Mouse (Mus musculus): ENCODE data around the gene Rcan2. TPM values are rescaled to one million over a fixed set of nuclear protein-coding genes. Genes with fewer than 3 reads are reported as not detected.

Gene Rcan2
- polyA plus RNA-seq, 1 experiment: 3.1 TPM

GRCm38 (mm10) chr17:44013756-44014510 lies 212.8 kb downstream of the Rcan2 start:
- Histone ChIP-seq H3K27ac (ENCODE audit: insufficient read depth, low read length) (no peak overlapping the region), H3K4me1 (ENCODE audit: control insufficient read depth, insufficient read depth, low read length) (no peaks in the 10 kb centered on the region), H3K9ac (ENCODE audit: low read depth, poor library complexity, severe bottlenecking) (no peak overlapping the region), H3K36me3 (ENCODE audit: control insufficient read depth, insufficient read depth, low read length, poor library complexity, severe bottlenecking) (no peaks in the 10 kb centered on the region), H3K27me3 (ENCODE audit: control insufficient read depth, insufficient read depth, low read length, poor library complexity, severe bottlenecking) (no peaks in the 10 kb centered on the region), H3K4me3 (ENCODE audit: low read depth, low read length) (no peak overlapping the region), H3K9me3 (replicated peaks; ENCODE audit: control insufficient read depth, insufficient read depth, low read length, poor library complexity, severe bottlenecking) (no peaks in the 10 kb centered on the region)
- TF ChIP-seq EP300 (IDR thresholded peaks at IDR 0.05; ENCODE audit: insufficient read depth, low read depth, low read length): no peak
- no peak for TF ChIP-seq POLR2A (IDR thresholded peaks at IDR 0.05; ENCODE audit: insufficient read depth, low read length)
- no peak for TF ChIP-seq CTCF (IDR thresholded peaks at IDR 0.05; ENCODE audit: low read depth, low read length)

- Histone ChIP-seq H3K27me3 (ENCODE audit: control insufficient read depth, insufficient read depth, low read length, poor library complexity, severe bottlenecking) (no peaks in the 10 kb centered on the region), H3K9ac (ENCODE audit: low read depth, poor library complexity, severe bottlenecking) (no peak overlapping the region), H3K36me3 (ENCODE audit: control insufficient read depth, insufficient read depth, low read length, poor library complexity, severe bottlenecking) (no peaks in the 10 kb centered on the region), H3K4me1 (ENCODE audit: control insufficient read depth, insufficient read depth, low read length) (no peaks in the 10 kb centered on the region), H3K27ac (ENCODE audit: insufficient read depth, low read length) (no peak overlapping the region), H3K4me3 (ENCODE audit: low read depth, low read length) (no peak overlapping the region), H3K9me3 (replicated peaks; ENCODE audit: control insufficient read depth, insufficient read depth, low read length, poor library complexity, severe bottlenecking) (no peaks in the 10 kb centered on the region)
- TF ChIP-seq CTCF (IDR thresholded peaks at IDR 0.05; ENCODE audit: low read depth, low read length) (no peak), POLR2A (IDR thresholded peaks at IDR 0.05; ENCODE audit: insufficient read depth, low read length) (no peak), EP300 (IDR thresholded peaks at IDR 0.05; ENCODE audit: insufficient read depth, low read depth, low read length) (no peak)
Observed at GRCm38 (mm10) chr17:44016314-44016713, 215.2 kb downstream of the Rcan2 start.

- no peaks in the 10 kb centered on the region for H3K27me3 ChIP-seq (ENCODE audit: control insufficient read depth, insufficient read depth, low read length, poor library complexity, severe bottlenecking)
- H3K9me3 ChIP-seq (replicated peaks; ENCODE audit: control insufficient read depth, insufficient read depth, low read length, poor library complexity, severe bottlenecking): no peaks in the 10 kb centered on the region
- no peaks in the 10 kb centered on the region for H3K4me1 ChIP-seq (ENCODE audit: control insufficient read depth, insufficient read depth, low read length)
- no peak overlapping the region for H3K9ac ChIP-seq (ENCODE audit: low read depth, poor library complexity, severe bottlenecking)
- H3K36me3 ChIP-seq (ENCODE audit: control insufficient read depth, insufficient read depth, low read length, poor library complexity, severe bottlenecking): no peaks in the 10 kb centered on the region
- H3K27ac ChIP-seq (ENCODE audit: insufficient read depth, low read length): no peak overlapping the region
- no peak overlapping the region for H3K4me3 ChIP-seq (ENCODE audit: low read depth, low read length)
- TF ChIP-seq EP300 (IDR thresholded peaks at IDR 0.05; ENCODE audit: insufficient read depth, low read depth, low read length) (no peak), CTCF (IDR thresholded peaks at IDR 0.05; ENCODE audit: low read depth, low read length) (no peak), POLR2A (IDR thresholded peaks at IDR 0.05; ENCODE audit: insufficient read depth, low read length) (no peak)
Observed at GRCm38 (mm10) chr17:44020707-44021220, 219.6 kb downstream of the Rcan2 start.

GRCm38 (mm10) chr17:44023842-44024241 lies 222.7 kb downstream of the Rcan2 start:
- Histone ChIP-seq H3K4me3 (ENCODE audit: low read depth, low read length) (no peak overlapping the region), H3K27me3 (ENCODE audit: control insufficient read depth, insufficient read depth, low read length, poor library complexity, severe bottlenecking) (no peaks in the 10 kb centered on the region), H3K4me1 (ENCODE audit: control insufficient read depth, insufficient read depth, low read length) (no peaks in the 10 kb centered on the region), H3K36me3 (ENCODE audit: control insufficient read depth, insufficient read depth, low read length, poor library complexity, severe bottlenecking) (no peaks in the 10 kb centered on the region), H3K9ac (ENCODE audit: low read depth, poor library complexity, severe bottlenecking) (no peak overlapping the region), H3K9me3 (replicated peaks; ENCODE audit: control insufficient read depth, insufficient read depth, low read length, poor library complexity, severe bottlenecking) (no peaks in the 10 kb centered on the region), H3K27ac (ENCODE audit: insufficient read depth, low read length) (no peak overlapping the region)
- TF ChIP-seq CTCF (IDR thresholded peaks at IDR 0.05; ENCODE audit: low read depth, low read length) (no peak), POLR2A (IDR thresholded peaks at IDR 0.05; ENCODE audit: insufficient read depth, low read length) (no peak), EP300 (IDR thresholded peaks at IDR 0.05; ENCODE audit: insufficient read depth, low read depth, low read length) (no peak)

GRCm38 (mm10) chr17:44025011-44025410 lies 223.9 kb downstream of the Rcan2 start:
- H3K9me3 ChIP-seq (replicated peaks; ENCODE audit: control insufficient read depth, insufficient read depth, low read length, poor library complexity, severe bottlenecking): no peaks in the 10 kb centered on the region
- no peak for TF ChIP-seq CTCF (IDR thresholded peaks at IDR 0.05; ENCODE audit: low read depth, low read length)
- no peak for TF ChIP-seq POLR2A (IDR thresholded peaks at IDR 0.05; ENCODE audit: insufficient read depth, low read length)
- no peaks in the 10 kb centered on the region for H3K36me3 ChIP-seq (ENCODE audit: control insufficient read depth, insufficient read depth, low read length, poor library complexity, severe bottlenecking)
- no peaks in the 10 kb centered on the region for H3K27me3 ChIP-seq (ENCODE audit: control insufficient read depth, insufficient read depth, low read length, poor library complexity, severe bottlenecking)
- no peak overlapping the region for H3K27ac ChIP-seq (ENCODE audit: insufficient read depth, low read length)
- H3K4me3 ChIP-seq (ENCODE audit: low read depth, low read length): no peak overlapping the region
- no peaks in the 10 kb centered on the region for H3K4me1 ChIP-seq (ENCODE audit: control insufficient read depth, insufficient read depth, low read length)
- no peak overlapping the region for H3K9ac ChIP-seq (ENCODE audit: low read depth, poor library complexity, severe bottlenecking)

- H3K9me3 ChIP-seq (replicated peaks; ENCODE audit: control insufficient read depth, insufficient read depth, low read length, poor library complexity, severe bottlenecking): no peaks in the 10 kb centered on the region
- TF ChIP-seq CTCF (IDR thresholded peaks at IDR 0.05; ENCODE audit: low read depth, low read length) (no peak), POLR2A (IDR thresholded peaks at IDR 0.05; ENCODE audit: insufficient read depth, low read length) (no peak), EP300 (IDR thresholded peaks at IDR 0.05; ENCODE audit: insufficient read depth, low read depth, low read length) (no peak)
- H3K4me1 ChIP-seq (ENCODE audit: control insufficient read depth, insufficient read depth, low read length): no peaks in the 10 kb centered on the region
- H3K9ac ChIP-seq (ENCODE audit: low read depth, poor library complexity, severe bottlenecking): no peak overlapping the region
- no peaks in the 10 kb centered on the region for H3K36me3 ChIP-seq (ENCODE audit: control insufficient read depth, insufficient read depth, low read length, poor library complexity, severe bottlenecking)
- H3K27me3 ChIP-seq (ENCODE audit: control insufficient read depth, insufficient read depth, low read length, poor library complexity, severe bottlenecking): no peaks in the 10 kb centered on the region
- no peak overlapping the region for H3K27ac ChIP-seq (ENCODE audit: insufficient read depth, low read length)
- H3K4me3 ChIP-seq (ENCODE audit: low read depth, low read length): no peak overlapping the region
Observed at GRCm38 (mm10) chr17:44025935-44026334, 224.8 kb downstream of the Rcan2 start.
